15 mouse cellular contexts compared by ENCODE assay signal in genomic region chr16:96761225-96761624, GRCm38 (mm10).
DNase-seq lines count a peak whose midpoint lies in the region; ATAC-seq and TF ChIP-seq lines count a peak whose summit lies in the region.
"Had no signal": no experiment of that assay in that cellular context is flagged by ENCODE, and none has a peak within 500 bp of the region (broad histone marks: within the 10 kb centered on the region; RNA-seq: fewer than 3 reads in every experiment).

No protein-coding gene starts in this region.

- no peaks in the 10 kb centered on the region for H3K36me3 ChIP-seq in heart, embryonic 13.5 days
- no peaks in the 10 kb centered on the region for H3K36me3 ChIP-seq in embryonic facial prominence, embryonic 10.5 days (replicated peaks)
- no peaks in the 10 kb centered on the region for H3K36me3 ChIP-seq in hindbrain, embryonic 15.5 days
- no peaks in the 10 kb centered on the region for H3K36me3 ChIP-seq in midbrain, postnatal 0 days (ENCODE audit: insufficient read depth, low read length)
- H3K36me3 ChIP-seq: limb, embryonic 12.5 days had no signal

- TF ChIP-seq CTCF in midbrain, postnatal 0 days (IDR thresholded peaks at IDR 0.05): no peak

- H3K9ac ChIP-seq in heart, embryonic 13.5 days: no peak overlapping the region
- no peak overlapping the region for H3K9ac ChIP-seq in hindbrain, embryonic 15.5 days
- 0 out of 2 replicates have a peak overlapping the region, but pooled peaks have one; percentile 3 for H3K9ac ChIP-seq in midbrain, postnatal 0 days (replicated peaks; ENCODE audit: low read length, poor library complexity, severe bottlenecking)
- H3K9ac ChIP-seq: limb, embryonic 12.5 days had no signal

- 22% methylated on average over 12 of the region's 12 CpGs for WGBS in heart, embryonic 13.5 days
- WGBS in embryonic facial prominence, embryonic 10.5 days: 41% methylated on average over 12 of the region's 12 CpGs
- WGBS in hindbrain, embryonic 15.5 days: 22% methylated on average over 12 of the region's 12 CpGs
- 24% methylated on average over 12 of the region's 12 CpGs for WGBS in midbrain, postnatal 0 days

- H3K4me1 ChIP-seq in heart, embryonic 13.5 days: peaks cover 17% of the 10 kb centered on the region
- H3K4me1 ChIP-seq in embryonic facial prominence, embryonic 10.5 days: peaks cover 34% of the 10 kb centered on the region
- peaks cover 52% of the 10 kb centered on the region for H3K4me1 ChIP-seq in hindbrain, embryonic 15.5 days (replicated peaks)
- H3K4me1 ChIP-seq in midbrain, postnatal 0 days (ENCODE audit: insufficient read depth, low read length): peaks cover 20% of the 10 kb centered on the region

- peak overlapping the region; percentile 40 for H3K4me2 ChIP-seq in heart, embryonic 13.5 days
- H3K4me2 ChIP-seq in hindbrain, embryonic 15.5 days: no peak overlapping the region
- no peak overlapping the region for H3K4me2 ChIP-seq in midbrain, postnatal 0 days (ENCODE audit: low read depth, low read length, poor library complexity, severe bottlenecking)
- H3K4me2 ChIP-seq: limb, embryonic 12.5 days had no signal

- no peak overlapping the region for H3K4me3 ChIP-seq in heart, embryonic 13.5 days
- no peak overlapping the region for H3K4me3 ChIP-seq in embryonic facial prominence, embryonic 10.5 days
- H3K4me3 ChIP-seq in hindbrain, embryonic 15.5 days: no peak overlapping the region
- H3K4me3 ChIP-seq in midbrain, postnatal 0 days (ENCODE audit: low read depth, low read length): no peak overlapping the region
- H3K4me3 ChIP-seq: erythroblast, embryonic 14.5 days; limb, embryonic 12.5 days had no signal

- no peaks in the 10 kb centered on the region for H3K9me3 ChIP-seq in heart, embryonic 13.5 days
- no peaks in the 10 kb centered on the region for H3K9me3 ChIP-seq in embryonic facial prominence, embryonic 10.5 days
- H3K9me3 ChIP-seq in hindbrain, embryonic 15.5 days: no peaks in the 10 kb centered on the region
- no peaks in the 10 kb centered on the region for H3K9me3 ChIP-seq in midbrain, postnatal 0 days (ENCODE audit: low read length)
- H3K9me3 ChIP-seq: limb, embryonic 12.5 days had no signal

- peaks cover 10% of the 10 kb centered on the region; the same call in 1 of the 2 replicates for H3K27me3 ChIP-seq in heart, embryonic 13.5 days (replicated peaks)
- H3K27me3 ChIP-seq in embryonic facial prominence, embryonic 10.5 days (replicated peaks; ENCODE audit: low read depth, poor library complexity, severe bottlenecking): peaks cover 17% of the 10 kb centered on the region
- no peaks in the 10 kb centered on the region for H3K27me3 ChIP-seq in hindbrain, embryonic 15.5 days
- no peaks in the 10 kb centered on the region for H3K27me3 ChIP-seq in midbrain, postnatal 0 days (ENCODE audit: insufficient read depth, low read length)

- DNase-seq in heart, adult 11 months: no peak
- peak; percentile 32 for DNase-seq in embryonic facial prominence, embryonic 10.5 days (ENCODE audit: low spot score)
- DNase-seq in midbrain, postnatal 0 days (ENCODE audit: low spot score): peak; percentile 34
- DNase-seq in left cerebral cortex, adult 11 months (ENCODE audit: low spot score): no peak
- no peak for DNase-seq in cerebellum, postnatal 4 days (ENCODE audit: low spot score in 2 of 2)
- DNase-seq: adrenal gland, postnatal 25 days; cerebellum, adult 2 months; gastrocnemius, postnatal 25 days; thymus, postnatal 36 days had no signal

- H3K27ac ChIP-seq in heart, embryonic 13.5 days (replicated peaks): no peak overlapping the region
- no peak overlapping the region for H3K27ac ChIP-seq in embryonic facial prominence, embryonic 10.5 days (replicated peaks)
- H3K27ac ChIP-seq in hindbrain, embryonic 15.5 days (replicated peaks): peak overlapping the region; percentile 71
- peak overlapping the region; percentile 59 for H3K27ac ChIP-seq in midbrain, postnatal 0 days (ENCODE audit: low read depth, low read length)
- H3K27ac ChIP-seq: limb, embryonic 12.5 days had no signal

- no peak for ATAC-seq in heart, embryonic 13.5 days (ENCODE audit: extremely low read depth, insufficient number of reproducible peaks, low FRiP score, low TSS enrichment)
- peak; percentile 36; the same call in 1 of the 2 replicates for ATAC-seq in hindbrain, embryonic 15.5 days (ENCODE audit: low FRiP score, low read depth)
- ATAC-seq in midbrain, postnatal 0 days (ENCODE audit: low FRiP score): no peak
- no peak for ATAC-seq in cerebellum, adult (ENCODE audit: insufficient number of reproducible peaks, low FRiP score, low TSS enrichment)
- ATAC-seq: Patski had no signal

Comparison
In these comparisons a context has a peak if more than half of its experiments do, and no peak if none do; other contexts are left out.
1. H3K27ac ChIP-seq: peak in hindbrain, embryonic 15.5 days (single experiment) and midbrain, postnatal 0 days (single experiment); none in heart, embryonic 13.5 days (single experiment) and embryonic facial prominence, embryonic 10.5 days (single experiment).
2. DNase-seq: peak in embryonic facial prominence, embryonic 10.5 days (single experiment) and midbrain, postnatal 0 days (single experiment); none in heart, adult 11 months (single experiment), left cerebral cortex, adult 11 months (single experiment) and cerebellum, postnatal 4 days (0 of 2).